Mouse (Mus musculus) hindbrain, embryonic 14.5 days (tissue): Measurements from ENCODE around the gene Foxd3. TPM values are rescaled to one million over a fixed set of nuclear protein-coding genes. Genes with fewer than 3 reads are reported as not detected.

Experiments used
- ATAC-seq: fragments of 200-750 bp; cut with Nextera tagmentation; 2 replicates; pipeline ENCODE4 v1.8.0; 2017; ENCODE audit warnings: moderate number of reproducible peaks, mild to moderate bottlenecking, moderate TSS enrichment, moderate library complexity; ENCODE audit not compliant: low FRiP score
- DNase-seq: peaks from one replicate; pipeline ENCODE4 v3.0.0-alpha.2; 2015; ENCODE audit warnings: low spot score
- H3K27ac ChIP-seq: fragments of 300-500 bp; sonication (generic); 2 replicates; pipeline ENCODE4 v1.5.1; 2014; ENCODE audit warnings: mild to moderate bottlenecking, moderate library complexity
- H3K27me3 ChIP-seq: fragments of 300-500 bp; sonication (generic); 2 replicates; pipeline ENCODE4 v1.6.1; 2014; ENCODE audit warnings: mild to moderate bottlenecking, low read length, mixed read lengths; ENCODE audit not compliant: control insufficient read depth, insufficient read depth
- H3K36me3 ChIP-seq: fragments of 300-500 bp; sonication (generic); replicated peaks from 2 replicates; pipeline ENCODE4 v1.6.1; 2014; ENCODE audit not compliant: control insufficient read depth, insufficient read depth
- H3K4me1 ChIP-seq: fragments of 300-500 bp; sonication (generic); replicated peaks from 2 replicates; pipeline ENCODE4 v1.6.1; 2014; ENCODE audit warnings: antibody characterized with exemption, low read length, mixed read lengths; ENCODE audit not compliant: control insufficient read depth, insufficient read depth
- H3K4me2 ChIP-seq: fragments of 300-500 bp; sonication (generic); replicated peaks from 2 replicates; pipeline ENCODE4 v1.6.1; 2014; ENCODE audit warnings: mild to moderate bottlenecking, moderate library complexity
- H3K4me3 ChIP-seq: fragments of 300-500 bp; sonication (generic); replicated peaks from 2 replicates; pipeline ENCODE4 v1.5.1; 2014; ENCODE audit warnings: mild to moderate bottlenecking, low read length
- H3K9ac ChIP-seq: fragments of 300-500 bp; sonication (generic); 2 replicates; pipeline ENCODE4 v1.6.1; 2014
- H3K9me3 ChIP-seq: fragments of 300-500 bp; sonication (generic); 2 replicates; pipeline ENCODE4 v1.6.1; 2016; ENCODE audit warnings: low read length; ENCODE audit not compliant: control insufficient read depth
- WGBS: fragments of 180-500 bp; shearing (Covaris S2); extraction: QIAGEN DNeasy Blood & Tissue Kit; methylation state at CpG from one replicate; pipeline ENCODE4 v1.1.7; 2014; 5-methylcytosine and 5-hydroxymethylcytosine counted together
- polyA plus RNA-seq: library from polyadenylated mRNA; unstranded; fragments of >200 nt; fragmentation: Nextera tagmentation; extraction: Ambion mirVana; gene quantifications from 2 replicates; pipeline ENCODE4 v1.2.1, GENCODE M21; 2014

The Foxd3 gene
- polyA plus RNA-seq, 1 experiment from 2014 or later, result 1.5 TPM

- H3K4me2 ChIP-seq, result no peak overlapping the region
- DNase-seq (no peak), ATAC-seq (no peak)
- H3K9me3 ChIP-seq, result no peaks in the 10 kb centered on the region
- H3K4me1 ChIP-seq, result peaks cover 10% of the 10 kb centered on the region; the same call in 1 of the 2 replicates
- peaks cover 84% of the 10 kb centered on the region for H3K27me3 ChIP-seq
- no peaks in the 10 kb centered on the region for H3K36me3 ChIP-seq
- no peak overlapping the region for H3K4me3 ChIP-seq
- 5% methylated on average over 12 of the region's 12 CpGs for WGBS
- H3K9ac ChIP-seq, result no peak overlapping the region
- H3K27ac ChIP-seq, result no peak overlapping the region
Measured at GRCm38 (mm10) chr4:99661956-99662355, 5.9 kb downstream of the Foxd3 start.

- WGBS, result 14% methylated on average over 9 of the region's 9 CpGs
- ATAC-seq (no peak), DNase-seq (no peak)
- H3K27ac ChIP-seq, result no peak overlapping the region
- no peak overlapping the region for H3K4me2 ChIP-seq
- no peaks in the 10 kb centered on the region for H3K9me3 ChIP-seq
- peaks cover 83% of the 10 kb centered on the region for H3K27me3 ChIP-seq
- no peak overlapping the region for H3K4me3 ChIP-seq
- peaks cover 6% of the 10 kb centered on the region; the same call in 1 of the 2 replicates for H3K4me1 ChIP-seq
- H3K36me3 ChIP-seq, result no peaks in the 10 kb centered on the region
- H3K9ac ChIP-seq, result no peak overlapping the region
Measured at GRCm38 (mm10) chr4:99662431-99662830, 6.3 kb downstream of the Foxd3 start.

DNA sequence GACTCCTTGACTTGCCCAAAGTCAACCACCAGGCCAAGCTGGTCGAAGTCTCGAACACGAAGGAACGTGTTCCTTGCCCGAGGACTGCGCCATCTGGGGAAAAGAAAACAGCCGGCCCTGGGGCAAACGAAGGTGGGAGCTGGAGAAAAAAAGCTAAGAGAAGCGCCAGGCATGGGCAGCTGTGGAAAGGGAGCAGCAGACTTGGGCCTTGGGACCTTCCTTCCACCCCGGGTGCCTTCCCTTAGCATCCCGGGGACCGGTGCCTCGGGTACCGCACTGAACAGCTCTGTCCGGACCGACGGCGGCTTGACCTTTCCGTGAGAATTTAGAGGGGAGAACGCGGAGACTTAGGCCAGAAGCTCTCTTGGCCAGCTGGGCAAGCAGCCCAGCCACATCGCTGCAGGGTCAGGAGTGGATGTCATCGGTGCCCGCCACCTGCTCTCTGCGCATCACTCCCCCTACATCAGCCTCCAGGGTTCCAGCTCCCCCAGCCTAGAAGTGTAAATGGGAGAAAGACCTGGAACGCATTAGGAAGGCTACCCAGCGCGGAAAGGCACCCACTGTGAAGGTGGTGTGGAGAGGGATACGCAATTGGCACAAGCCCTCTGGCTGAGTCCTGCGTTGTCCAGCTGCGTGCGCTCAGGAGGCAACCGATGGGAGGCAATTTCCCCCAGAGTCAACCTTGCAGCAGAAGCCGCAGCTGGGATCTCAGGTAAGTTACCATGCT lies 6.9 kb downstream of the Foxd3 start:
- no peak for ATAC-seq
- H3K36me3 ChIP-seq, result no peaks in the 10 kb centered on the region
- H3K27me3 ChIP-seq, result peaks cover 79% of the 10 kb centered on the region
- DNase-seq, result no peak
- H3K9me3 ChIP-seq, result no peaks in the 10 kb centered on the region
- no peak overlapping the region for H3K4me2 ChIP-seq
- no peak overlapping the region for H3K9ac ChIP-seq
- no peak overlapping the region for H3K27ac ChIP-seq
- no peak overlapping the region for H3K4me3 ChIP-seq
- WGBS, result 3% methylated on average over 34 of the region's 34 CpGs
- H3K4me1 ChIP-seq, result no peaks in the 10 kb centered on the region; the same call in 1 of the 2 replicates

- 15% methylated on average over 8 of the region's 8 CpGs for WGBS
Measured at GRCm38 (mm10) chr4:99663710-99664109, 7.6 kb downstream of the Foxd3 start.

DNA sequence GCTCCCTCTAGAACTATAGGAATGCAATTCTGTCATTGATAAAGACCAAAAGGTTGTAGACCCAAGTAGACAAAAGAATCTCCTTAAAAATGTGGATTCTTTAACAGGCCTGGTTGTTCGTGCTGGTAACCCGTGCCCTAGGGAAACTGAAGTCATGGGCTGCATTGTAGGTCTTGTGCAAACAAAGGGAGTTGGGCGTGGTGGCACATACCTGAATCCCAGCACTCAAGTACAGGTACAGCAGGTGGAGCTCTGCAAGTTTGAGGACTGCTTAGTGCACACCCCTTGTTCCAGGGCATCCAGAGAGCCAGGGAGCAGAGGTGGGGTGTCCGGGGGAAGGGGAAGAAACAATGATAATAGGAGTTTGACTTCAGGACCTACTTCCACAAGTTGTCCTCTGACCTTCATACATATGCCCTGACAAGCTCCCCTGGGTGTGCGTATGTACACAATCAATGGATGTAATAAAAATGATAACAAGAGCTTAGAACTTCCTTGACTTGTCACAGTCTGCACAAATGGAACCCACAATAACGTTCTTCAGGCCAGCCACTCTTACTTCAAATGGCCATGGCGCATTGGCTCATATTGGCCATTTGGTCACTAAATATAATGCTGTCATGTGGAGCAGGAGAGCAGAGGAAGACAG lies 14.2 kb downstream of the Foxd3 start:
- Histone ChIP-seq H3K4me3 (no peak overlapping the region), H3K9me3 (no peaks in the 10 kb centered on the region), H3K27ac (no peak overlapping the region), H3K36me3 (no peaks in the 10 kb centered on the region), H3K27me3 (peaks cover 13% of the 10 kb centered on the region), H3K4me1 (no peaks in the 10 kb centered on the region), H3K4me2 (no peak overlapping the region), H3K9ac (no peak overlapping the region)
- ATAC-seq (no peak), DNase-seq (no peak)
- WGBS, result 92% methylated on average over 7 of the region's 7 CpGs

More at GRCm38 (mm10) chr4:99663710-99664109, 7.6 kb downstream of the Foxd3 start:
- ATAC-seq, result no peak
- no peaks in the 10 kb centered on the region for H3K9me3 ChIP-seq
- no peak for DNase-seq
- no peak overlapping the region for H3K4me2 ChIP-seq
- no peak overlapping the region for H3K9ac ChIP-seq
- H3K4me3 ChIP-seq, result no peak overlapping the region
- no peaks in the 10 kb centered on the region for H3K36me3 ChIP-seq
- H3K4me1 ChIP-seq, result no peaks in the 10 kb centered on the region; the same call in 1 of the 2 replicates
- H3K27me3 ChIP-seq, result peaks cover 74% of the 10 kb centered on the region
- no peak overlapping the region for H3K27ac ChIP-seq

- Histone ChIP-seq H3K4me2 (no peak overlapping the region), H3K36me3 (no peaks in the 10 kb centered on the region), H3K9me3 (no peaks in the 10 kb centered on the region), H3K27ac (no peak overlapping the region), H3K27me3 (no peaks in the 10 kb centered on the region), H3K4me3 (no peak overlapping the region), H3K9ac (no peak overlapping the region), H3K4me1 (no peaks in the 10 kb centered on the region)
- ATAC-seq (no peak), DNase-seq (no peak)
Measured at GRCm38 (mm10) chr4:99675191-99675590, 19.1 kb downstream of the Foxd3 start.

GRCm38 (mm10) chr4:99683941-99684340 lies 27.8 kb downstream of the Foxd3 start:
- DNase-seq (no peak), ATAC-seq (no peak)
- WGBS, result 89% methylated on average over 6 of the region's 6 CpGs
- no peaks in the 10 kb centered on the region for H3K36me3 ChIP-seq
- no peaks in the 10 kb centered on the region for H3K27me3 ChIP-seq
- no peak overlapping the region for H3K9ac ChIP-seq
- H3K4me3 ChIP-seq, result no peak overlapping the region
- no peaks in the 10 kb centered on the region for H3K4me1 ChIP-seq
- no peaks in the 10 kb centered on the region for H3K9me3 ChIP-seq
- H3K4me2 ChIP-seq, result no peak overlapping the region
- no peak overlapping the region for H3K27ac ChIP-seq

DNA sequence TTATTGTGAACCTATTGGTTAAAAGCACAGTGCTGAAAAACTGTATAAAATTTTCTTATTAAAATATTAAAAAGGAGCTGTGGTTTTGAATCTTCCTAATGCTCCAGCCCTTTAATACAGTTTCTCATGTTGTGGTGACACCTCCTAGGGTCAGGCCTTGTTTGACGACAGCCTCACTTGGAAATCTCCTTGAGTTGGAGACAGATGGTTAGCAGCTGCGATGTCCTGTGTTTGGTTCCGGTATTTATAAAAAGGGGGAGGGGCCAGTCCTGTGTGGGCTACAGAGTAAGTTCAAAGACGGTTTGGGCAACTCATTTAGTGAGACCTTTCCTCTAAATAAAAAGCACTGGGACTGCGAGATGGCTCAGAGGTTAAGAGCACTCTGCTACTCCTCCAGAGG lies 30.2 kb downstream of the Foxd3 start:
- Histone ChIP-seq H3K9me3 (0 out of 2 replicates have a peak, but pooled peaks cover 7% of the 10 kb centered on the region), H3K9ac (no peak overlapping the region), H3K4me3 (no peak overlapping the region), H3K4me1 (no peaks in the 10 kb centered on the region), H3K4me2 (no peak overlapping the region), H3K27ac (no peak overlapping the region), H3K27me3 (no peaks in the 10 kb centered on the region), H3K36me3 (no peaks in the 10 kb centered on the region)
- 56% methylated on average over 5 of the region's 5 CpGs for WGBS
- ATAC-seq (no peak), DNase-seq (no peak)
